Mouse (Mus musculus) neural tube, embryonic 11.5 days (tissue): ENCODE results near the gene Slc9a9. TPM values are rescaled to one million over a fixed set of nuclear protein-coding genes. Genes with fewer than 3 reads are reported as not detected.

Experiments
- ATAC-seq: fragments of 200-750 bp; cut with Nextera tagmentation; 2 replicates; pipeline ENCODE4 v1.8.0; 2017; ENCODE audit warnings: moderate number of reproducible peaks, mild to moderate bottlenecking, moderate TSS enrichment, moderate library complexity; ENCODE audit not compliant: insufficient read depth, low FRiP score, low TSS enrichment
- DNase-seq: peaks from one replicate; pipeline ENCODE4 v3.0.0-alpha.2; 2015; ENCODE audit warnings: low spot score
- H3K27ac ChIP-seq: fragments of 300-500 bp; sonication (generic); 2 replicates; pipeline ENCODE4 v1.5.1; 2014; ENCODE audit warnings: low read depth, mild to moderate bottlenecking, low read length
- H3K27me3 ChIP-seq: fragments of 300-500 bp; sonication (generic); 2 replicates; pipeline ENCODE4 v1.6.1; 2014; ENCODE audit warnings: mild to moderate bottlenecking, low read length, mixed read lengths; ENCODE audit not compliant: control insufficient read depth, insufficient read depth
- H3K36me3 ChIP-seq: fragments of 300-500 bp; sonication (generic); 2 replicates; pipeline ENCODE4 v1.6.1; 2014; ENCODE audit warnings: mild to moderate bottlenecking, low read length, moderate library complexity, mixed read lengths; ENCODE audit not compliant: control insufficient read depth, insufficient read depth
- H3K4me1 ChIP-seq: fragments of 300-500 bp; sonication (generic); 2 replicates; pipeline ENCODE4 v1.6.1; 2014; ENCODE audit warnings: low read length, mixed read lengths; ENCODE audit not compliant: control insufficient read depth, insufficient read depth
- H3K4me2 ChIP-seq: fragments of 300-500 bp; sonication (generic); 2 replicates; pipeline ENCODE4 v1.6.1; 2014; ENCODE audit warnings: low read depth, mild to moderate bottlenecking, moderate library complexity
- H3K4me3 ChIP-seq: fragments of 300-500 bp; sonication (generic); 2 replicates; pipeline ENCODE4 v1.5.1; 2014; ENCODE audit warnings: low read depth, low read length
- H3K9ac ChIP-seq: fragments of 300-500 bp; sonication (generic); 2 replicates; pipeline ENCODE4 v1.6.1; 2014; ENCODE audit warnings: mild to moderate bottlenecking, low read length
- H3K9me3 ChIP-seq: fragments of 300-500 bp; sonication (generic); 2 replicates; pipeline ENCODE4 v1.6.1; 2016; ENCODE audit warnings: low read length; ENCODE audit not compliant: control insufficient read depth
- WGBS: fragments of 180-500 bp; shearing (Covaris S2); extraction: QIAGEN DNeasy Blood & Tissue Kit; methylation state at CpG from one replicate; pipeline ENCODE4 v1.1.7; 2014; 5-methylcytosine and 5-hydroxymethylcytosine counted together
- polyA plus RNA-seq: library from polyadenylated mRNA; unstranded; fragments of >200 nt; fragmentation: Nextera tagmentation; extraction: Ambion mirVana; gene quantifications from 2 replicates; pipeline ENCODE4 v1.2.1, GENCODE M21; 2014

Slc9a9 gene
- polyA plus RNA-seq, 1 experiment from 2014 or later = 4.6 TPM

GRCm38 (mm10) chr9:94701965-94702634 is 32.4 kb downstream of the Slc9a9 start:
- Histone ChIP-seq H3K9me3 (no peaks in the 10 kb centered on the region), H3K36me3 (no peaks in the 10 kb centered on the region), H3K9ac (no peak overlapping the region), H3K4me3 (no peak overlapping the region), H3K4me1 (no peaks in the 10 kb centered on the region), H3K4me2 (no peak overlapping the region), H3K27ac (no peak overlapping the region), H3K27me3 (no peaks in the 10 kb centered on the region)
- ATAC-seq = no peak
- 48% methylated on average over 10 of the region's 10 CpGs for WGBS
- no peak for DNase-seq

- WGBS = 91% methylated on average over 9 of the region's 9 CpGs
- Histone ChIP-seq H3K4me3 (no peak overlapping the region), H3K36me3 (no peaks in the 10 kb centered on the region), H3K4me1 (no peaks in the 10 kb centered on the region), H3K4me2 (no peak overlapping the region), H3K9me3 (no peaks in the 10 kb centered on the region), H3K9ac (no peak overlapping the region), H3K27ac (no peak overlapping the region), H3K27me3 (no peaks in the 10 kb centered on the region)
- DNase-seq (no peak), ATAC-seq (no peak)
Observed at GRCm38 (mm10) chr9:94704986-94705757, 35.5 kb downstream of the Slc9a9 start.

- Histone ChIP-seq H3K4me2 (no peak overlapping the region), H3K9me3 (no peaks in the 10 kb centered on the region), H3K27me3 (no peaks in the 10 kb centered on the region), H3K9ac (no peak overlapping the region), H3K4me1 (no peaks in the 10 kb centered on the region), H3K4me3 (no peak overlapping the region), H3K27ac (no peak overlapping the region), H3K36me3 (no peaks in the 10 kb centered on the region)
- no peak for DNase-seq
- 91% methylated on average over 2 of the region's 2 CpGs for WGBS
- ATAC-seq = no peak
Observed at GRCm38 (mm10) chr9:94705758-94706026, 36.0 kb downstream of the Slc9a9 start.

- H3K9me3 ChIP-seq = no peaks in the 10 kb centered on the region
- no peak overlapping the region for H3K9ac ChIP-seq
- DNase-seq (no peak), ATAC-seq (no peak)
- H3K36me3 ChIP-seq = no peaks in the 10 kb centered on the region
- no peaks in the 10 kb centered on the region for H3K4me1 ChIP-seq
- no peak overlapping the region for H3K4me3 ChIP-seq
- no peaks in the 10 kb centered on the region for H3K27me3 ChIP-seq
- no peak overlapping the region for H3K4me2 ChIP-seq
- WGBS = 87% methylated on average over 5 of the region's 5 CpGs
- no peak overlapping the region for H3K27ac ChIP-seq
Observed at GRCm38 (mm10) chr9:94712084-94712483, 42.4 kb downstream of the Slc9a9 start.

- no peaks in the 10 kb centered on the region for H3K36me3 ChIP-seq
- no peaks in the 10 kb centered on the region for H3K9me3 ChIP-seq
- no peaks in the 10 kb centered on the region for H3K4me1 ChIP-seq
- H3K27me3 ChIP-seq = no peaks in the 10 kb centered on the region
- no peak overlapping the region for H3K4me2 ChIP-seq
- no peak overlapping the region for H3K27ac ChIP-seq
- no peak for DNase-seq
- no peak for ATAC-seq
- WGBS = 89% methylated on average over 2 of the region's 2 CpGs
- H3K4me3 ChIP-seq = no peak overlapping the region
- no peak overlapping the region for H3K9ac ChIP-seq
Observed at GRCm38 (mm10) chr9:94716695-94717094, 47.0 kb downstream of the Slc9a9 start.

GRCm38 (mm10) chr9:94723631-94724030 is 53.9 kb downstream of the Slc9a9 start:
- 70% methylated on average over 2 of the region's 2 CpGs for WGBS
- H3K4me3 ChIP-seq = no peak overlapping the region
- DNase-seq (no peak), ATAC-seq (no peak)
- no peaks in the 10 kb centered on the region for H3K4me1 ChIP-seq
- no peak overlapping the region for H3K4me2 ChIP-seq
- H3K27ac ChIP-seq = no peak overlapping the region
- no peaks in the 10 kb centered on the region for H3K9me3 ChIP-seq
- no peak overlapping the region for H3K9ac ChIP-seq
- H3K27me3 ChIP-seq = no peaks in the 10 kb centered on the region
- no peaks in the 10 kb centered on the region for H3K36me3 ChIP-seq

- Histone ChIP-seq H3K36me3 (no peaks in the 10 kb centered on the region), H3K9me3 (no peaks in the 10 kb centered on the region), H3K4me1 (no peaks in the 10 kb centered on the region), H3K4me2 (no peak overlapping the region), H3K27me3 (no peaks in the 10 kb centered on the region), H3K27ac (no peak overlapping the region), H3K9ac (no peak overlapping the region), H3K4me3 (no peak overlapping the region)
- ATAC-seq = no peak
- no peak for DNase-seq
- 92% methylated on average over 5 of the region's 5 CpGs for WGBS
Observed at GRCm38 (mm10) chr9:94725121-94725520, 55.4 kb downstream of the Slc9a9 start.

GRCm38 (mm10) chr9:94727457-94727856 is 57.7 kb downstream of the Slc9a9 start:
- Histone ChIP-seq H3K27ac (no peak overlapping the region), H3K4me3 (no peak overlapping the region), H3K27me3 (no peaks in the 10 kb centered on the region), H3K9me3 (no peaks in the 10 kb centered on the region), H3K4me2 (no peak overlapping the region), H3K36me3 (no peaks in the 10 kb centered on the region), H3K9ac (no peak overlapping the region), H3K4me1 (no peaks in the 10 kb centered on the region)
- no peak for DNase-seq
- no peak for ATAC-seq
- 41% methylated on average over 5 of the region's 5 CpGs for WGBS

GRCm38 (mm10) chr9:94730396-94730795 is 60.7 kb downstream of the Slc9a9 start:
- no peaks in the 10 kb centered on the region for H3K27me3 ChIP-seq
- DNase-seq (no peak), ATAC-seq (no peak)
- H3K4me2 ChIP-seq = no peak overlapping the region
- H3K9me3 ChIP-seq = no peaks in the 10 kb centered on the region
- no peak overlapping the region for H3K9ac ChIP-seq
- no peak overlapping the region for H3K4me3 ChIP-seq
- 89% methylated on average over 8 of the region's 8 CpGs for WGBS
- no peaks in the 10 kb centered on the region for H3K36me3 ChIP-seq
- H3K4me1 ChIP-seq = no peaks in the 10 kb centered on the region
- H3K27ac ChIP-seq = no peak overlapping the region
